Mouse (Mus musculus) lung, postnatal 14 days (tissue): ENCODE data around the gene Adgrv1.

Experiments used
- DNase-seq: peaks from one replicate; pipeline ENCODE4 v3.0.0; 2021

Adgrv1 gene

DNA sequence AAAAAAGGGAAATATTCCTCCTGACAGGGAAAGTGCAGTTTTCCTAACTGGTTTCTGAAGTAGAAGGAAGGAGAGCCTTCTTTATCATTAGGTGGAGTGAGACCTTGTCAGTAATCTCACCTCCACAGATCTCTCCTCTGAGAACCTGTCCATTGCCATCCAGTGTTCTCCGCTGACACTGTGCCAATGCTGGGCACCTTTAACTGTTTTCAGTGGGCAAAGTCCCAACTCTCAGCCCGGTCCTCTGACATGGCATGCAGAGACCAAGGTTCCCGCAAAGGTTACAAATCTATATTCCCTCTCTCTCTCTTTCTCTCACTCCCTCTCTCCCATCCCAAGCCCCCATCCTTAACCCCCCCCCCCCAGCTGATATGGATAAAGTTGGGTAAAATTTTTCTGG is 230.1 kb downstream of the Adgrv1 start:
- no peak for DNase-seq

GRCm38 (mm10) chr13:81402191-81402590 is 230.8 kb downstream of the Adgrv1 start:
- no peak for DNase-seq

- no peak for DNase-seq
These were observed 231.2 kb downstream of the Adgrv1 start for GRCm38 (mm10) chr13:81401742-81402141.

DNA sequence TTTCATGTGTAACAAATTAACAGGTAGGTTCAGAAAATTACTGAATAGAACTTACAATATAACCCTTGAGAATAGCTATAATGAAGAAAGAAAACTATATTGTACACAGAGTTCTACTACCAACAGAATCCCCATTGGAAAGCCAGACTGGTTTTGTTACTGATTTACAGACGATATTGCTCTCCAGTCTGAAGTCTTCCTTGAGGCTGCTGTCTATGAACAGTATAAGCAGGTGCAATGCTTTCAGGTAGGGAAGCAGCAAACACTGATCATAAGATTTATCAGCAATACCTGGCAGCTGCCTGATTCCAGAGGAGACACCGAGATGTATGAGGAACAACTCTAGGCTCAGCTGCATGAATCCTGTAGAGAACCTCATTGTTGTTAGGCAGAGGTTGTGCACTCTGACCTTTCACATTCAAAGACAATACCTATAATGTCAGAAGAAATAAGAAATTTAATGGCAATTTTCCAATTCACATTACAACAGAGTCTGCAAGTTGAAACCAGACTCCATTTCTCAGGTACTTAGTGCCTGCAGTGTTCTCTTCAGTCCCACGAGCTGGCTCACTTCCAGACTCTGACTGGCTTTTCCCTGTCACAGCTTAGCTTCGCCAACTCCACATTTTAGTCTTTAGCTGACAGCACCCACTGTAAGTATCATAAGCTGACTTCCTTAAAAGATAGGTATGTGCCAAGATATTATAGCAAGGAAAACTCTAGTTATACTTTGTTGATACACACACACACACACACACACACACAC is 247.2 kb downstream of the Adgrv1 start:
- peak; percentile 33 for DNase-seq

DNA sequence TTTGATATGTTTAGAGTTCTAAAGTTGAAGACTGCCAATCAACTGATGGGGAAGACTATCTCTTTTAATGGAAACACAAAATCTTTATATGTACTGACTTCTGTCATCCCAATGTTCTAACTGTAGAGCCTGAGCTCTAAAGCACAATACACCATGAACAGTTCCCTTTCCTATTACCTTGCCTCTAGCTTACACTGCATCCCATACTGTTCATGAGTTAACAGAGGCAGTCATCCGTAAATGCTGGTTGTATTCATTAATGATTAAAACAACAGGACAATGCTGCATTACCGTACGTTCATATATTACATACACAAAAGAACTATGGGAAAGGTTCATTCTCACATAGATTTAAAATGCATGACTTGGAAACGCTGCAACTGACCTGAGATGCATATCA is 251.1 kb downstream of the Adgrv1 start:
- DNase-seq = no peak

DNA sequence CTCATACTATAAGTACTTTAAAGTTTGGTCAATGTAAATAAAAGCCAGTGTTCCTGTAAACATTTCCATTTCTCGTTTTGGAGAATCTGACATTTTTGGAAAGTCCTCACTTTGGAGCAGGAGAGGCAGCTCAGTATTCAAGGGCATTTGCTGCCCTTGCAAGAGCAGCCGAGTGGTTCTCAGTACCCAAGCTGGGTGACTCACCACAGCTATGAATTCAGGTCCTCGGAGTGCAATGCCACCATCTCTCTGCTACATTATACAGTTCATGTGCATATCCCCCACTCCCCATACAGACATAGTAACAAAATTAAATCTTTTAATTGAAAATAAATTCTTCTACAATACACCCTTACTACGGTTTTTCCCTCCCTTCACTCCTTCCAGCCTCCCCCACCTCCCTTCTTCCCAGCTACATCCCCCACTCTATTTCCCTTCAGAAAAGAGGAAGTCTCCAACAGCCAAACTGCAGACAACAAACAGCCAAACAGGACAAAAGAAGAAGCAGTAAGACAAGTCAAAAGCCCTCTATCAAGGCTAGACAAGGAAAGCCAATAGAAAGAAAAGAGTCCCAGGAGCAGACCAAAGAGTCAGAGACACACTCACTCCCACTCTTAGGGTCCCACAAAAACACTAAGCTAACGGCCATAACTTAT is 262.0 kb downstream of the Adgrv1 start:
- no peak for DNase-seq

- DNase-seq = no peak
These were observed 262.8 kb downstream of the Adgrv1 start for GRCm38 (mm10) chr13:81370196-81370595.

- no peak for DNase-seq
These were observed 263.4 kb downstream of the Adgrv1 start for GRCm38 (mm10) chr13:81369564-81369963.

- DNase-seq = no peak
These were observed 264.0 kb downstream of the Adgrv1 start for GRCm38 (mm10) chr13:81368987-81369386.

- no peak for DNase-seq
These were observed 265.1 kb downstream of the Adgrv1 start for GRCm38 (mm10) chr13:81367681-81368376.

GRCm38 (mm10) chr13:81360338-81360737 is 272.6 kb downstream of the Adgrv1 start:
- no peak for DNase-seq

DNA sequence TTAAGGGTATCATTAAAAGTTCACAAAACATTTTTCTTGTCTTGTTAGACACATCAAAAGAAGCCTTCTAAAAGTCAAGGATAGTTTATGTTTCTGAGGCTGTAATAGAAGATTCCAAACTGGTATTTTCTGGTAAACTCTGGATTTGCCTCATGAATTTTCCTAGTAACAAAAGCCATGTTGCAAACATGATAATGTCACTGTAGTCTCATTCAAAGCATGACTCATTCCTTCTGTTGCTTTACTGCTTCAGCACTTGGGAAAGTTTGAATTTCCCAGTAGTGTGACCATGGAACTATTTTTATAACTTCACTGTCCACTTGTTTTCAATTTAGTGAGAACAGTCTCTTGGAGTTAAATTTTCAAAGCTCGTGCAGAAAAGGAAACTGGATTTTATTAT is 274.2 kb downstream of the Adgrv1 start:
- no peak for DNase-seq

GRCm38 (mm10) chr13:81358365-81358764 is 274.6 kb downstream of the Adgrv1 start:
- DNase-seq = no peak

GRCm38 (mm10) chr13:81357215-81357614 is 275.7 kb downstream of the Adgrv1 start:
- no peak for DNase-seq

DNA sequence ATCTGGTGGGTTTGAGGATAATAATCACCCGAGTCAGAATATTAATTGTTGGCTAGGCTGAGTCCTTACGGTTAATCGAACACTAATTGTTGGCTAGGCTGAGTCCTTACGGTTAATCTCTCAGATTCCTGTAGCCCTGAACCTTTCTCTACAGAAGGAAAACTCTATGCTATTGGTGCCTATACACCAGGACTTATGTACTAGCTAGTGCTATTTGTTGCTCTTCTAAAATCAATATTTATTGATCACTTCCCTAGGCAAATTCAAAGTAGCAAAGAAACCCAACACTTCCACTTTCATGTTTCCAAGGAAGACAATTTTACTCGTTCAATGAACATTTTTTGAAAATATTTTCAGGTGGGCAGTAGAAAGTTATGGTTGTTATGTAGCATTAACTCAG is 278.4 kb downstream of the Adgrv1 start:
- DNase-seq = no peak

DNA sequence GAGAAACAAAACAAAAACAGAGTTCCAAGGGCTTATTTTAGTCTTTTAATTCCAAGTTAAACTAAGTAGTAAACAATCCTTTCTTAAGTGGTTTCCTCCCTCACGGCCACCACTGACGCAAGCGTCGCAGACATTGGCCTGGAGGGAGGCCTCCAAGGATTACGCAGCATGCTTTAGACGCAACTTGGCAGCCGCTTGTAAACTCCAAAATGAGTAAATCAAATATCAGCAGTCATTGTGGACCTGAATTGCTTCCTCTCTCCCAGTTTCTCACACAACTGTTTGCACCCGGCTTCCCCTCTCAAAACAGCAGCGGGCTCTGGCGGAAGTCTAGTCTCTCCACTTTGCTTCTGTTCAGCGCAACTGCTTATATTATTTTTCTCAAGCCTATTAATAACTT is 280.7 kb downstream of the Adgrv1 start:
- DNase-seq = peak; percentile 74

DNA sequence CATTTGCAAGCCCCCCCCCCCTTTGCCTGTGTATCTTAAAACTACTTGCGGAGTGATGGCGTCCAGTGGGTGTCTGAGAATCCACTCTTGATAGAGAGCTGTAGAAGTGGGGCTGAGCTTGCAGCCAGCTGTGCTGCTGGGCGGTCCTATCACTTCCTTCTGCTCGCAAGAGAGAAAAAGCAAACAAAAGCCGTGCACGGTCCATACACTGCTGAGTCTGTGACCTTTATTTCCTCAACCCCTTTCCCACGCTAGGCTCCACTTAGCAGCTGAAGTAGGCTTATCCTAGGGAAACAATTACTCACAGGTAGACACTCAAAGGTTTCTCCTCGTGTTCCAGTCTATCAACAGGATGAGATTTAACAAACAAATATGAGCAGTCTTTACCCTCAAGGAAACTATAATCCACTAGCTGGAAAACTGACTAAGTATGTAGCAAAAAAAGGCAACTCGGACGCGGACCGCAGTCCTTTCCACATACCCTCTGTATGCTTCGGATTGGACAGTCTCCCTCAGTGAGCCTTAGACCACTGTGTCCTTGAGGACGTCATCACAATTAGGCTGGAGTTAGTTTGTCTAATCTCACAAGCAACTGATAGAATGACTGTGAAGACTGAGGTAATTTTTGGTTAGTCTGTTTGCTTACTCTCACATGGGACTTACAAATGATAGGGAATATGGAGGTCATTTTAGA is 281.3 kb downstream of the Adgrv1 start:
- peak; percentile 52 for DNase-seq

DNA sequence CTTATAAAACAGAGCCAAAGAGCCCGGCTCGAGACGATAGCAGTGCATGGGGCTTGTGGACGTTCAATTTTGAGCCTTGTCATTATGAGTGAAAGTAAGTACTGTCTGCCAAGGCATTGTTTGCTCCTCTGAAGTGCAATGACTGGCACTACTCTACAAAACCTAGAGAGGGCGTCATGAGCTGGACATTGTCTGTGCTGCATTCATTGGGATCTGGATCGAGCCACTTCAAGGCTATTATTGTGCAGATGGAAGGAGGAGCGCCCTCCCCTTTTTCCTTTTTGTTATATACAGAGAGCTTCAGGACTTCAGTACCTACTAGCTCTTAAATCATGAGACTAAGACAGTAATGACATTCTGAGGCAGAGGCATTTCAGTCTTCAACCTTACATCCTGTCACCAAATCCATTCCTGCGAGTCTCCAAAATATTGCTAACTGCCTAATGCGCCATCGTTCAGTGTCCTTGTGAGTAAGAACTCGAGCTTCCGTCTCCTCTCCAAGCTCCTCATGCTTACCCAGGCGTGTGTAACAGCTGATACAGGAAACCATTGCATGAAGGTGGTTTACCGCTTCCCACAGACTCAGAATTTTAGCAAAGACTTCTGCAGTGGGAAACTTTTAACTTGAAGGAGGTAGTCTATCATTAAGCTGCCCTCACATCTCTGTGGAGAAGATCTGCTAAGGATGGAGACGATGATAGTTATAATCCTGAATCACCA is 285.5 kb downstream of the Adgrv1 start:
- no peak for DNase-seq

- DNase-seq = no peak
These were observed 289.9 kb downstream of the Adgrv1 start for GRCm38 (mm10) chr13:81342987-81343596.

GRCm38 (mm10) chr13:81335241-81335640 is 297.7 kb downstream of the Adgrv1 start:
- no peak for DNase-seq

- DNase-seq = no peak
These were observed 300.9 kb downstream of the Adgrv1 start for GRCm38 (mm10) chr13:81332018-81332417.

DNA sequence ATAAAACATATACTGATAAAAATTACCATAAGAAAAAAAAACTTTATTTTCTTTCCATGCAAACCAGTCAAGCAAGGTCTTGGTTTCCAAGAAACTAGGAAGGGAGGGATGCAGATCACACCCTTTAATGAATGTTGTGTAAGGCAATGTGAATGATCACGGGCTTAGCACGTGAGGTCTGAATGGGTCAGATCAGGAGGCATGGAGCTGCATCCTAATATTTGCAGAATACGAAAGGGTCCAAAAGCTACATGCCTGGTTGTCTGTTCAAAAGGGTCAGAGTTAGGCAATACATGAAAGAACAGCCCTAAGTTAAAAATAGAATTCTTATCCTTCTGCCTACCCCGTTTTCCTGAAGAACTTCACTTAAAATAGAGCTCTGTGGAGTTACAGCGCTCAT is 303.2 kb downstream of the Adgrv1 start:
- DNase-seq = no peak
